Mouse (Mus musculus) midbrain, embryonic 10.5 days (tissue): ENCODE measurements around the gene Nme4. TPM values are rescaled to one million over a fixed set of nuclear protein-coding genes. Genes with fewer than 3 reads are reported as not detected.

Experiments
- DNase-seq: peaks from one replicate; pipeline ENCODE4 v3.0.0-alpha.2; 2017; ENCODE audit warnings: low spot score
- H3K27ac ChIP-seq: fragments of 300-500 bp; sonication (generic); replicated peaks from 2 replicates; pipeline ENCODE4 v1.5.1; 2016; ENCODE audit warnings: mild to moderate bottlenecking
- H3K27me3 ChIP-seq: fragments of 300-500 bp; sonication (generic); 2 replicates; pipeline ENCODE4 v1.6.1; 2016; ENCODE audit warnings: low read depth, mild to moderate bottlenecking; ENCODE audit not compliant: poor library complexity, severe bottlenecking
- H3K36me3 ChIP-seq: fragments of 300-500 bp; sonication (generic); 2 replicates; pipeline ENCODE4 v1.6.1; 2016; ENCODE audit warnings: mild to moderate bottlenecking, moderate library complexity
- H3K4me1 ChIP-seq: fragments of 300-500 bp; sonication (generic); 2 replicates; pipeline ENCODE4 v1.6.1; 2016
- H3K4me3 ChIP-seq: fragments of 300-500 bp; sonication (generic); 2 replicates; pipeline ENCODE4 v1.5.1; 2016; ENCODE audit warnings: mild to moderate bottlenecking, moderate library complexity
- H3K9me3 ChIP-seq: fragments of 300-500 bp; sonication (generic); replicated peaks from 2 replicates; pipeline ENCODE4 v1.6.1; 2016; ENCODE audit warnings: mild to moderate bottlenecking
- WGBS: fragments of 180-500 bp; shearing (Covaris S2); methylation state at CpG from one replicate; pipeline ENCODE4 v1.1.7; 2016; 5-methylcytosine and 5-hydroxymethylcytosine counted together
- polyA plus RNA-seq: library from polyadenylated mRNA; unstranded; fragments of >200 nt; fragmentation: Nextera tagmentation; extraction: Ambion mirVana; gene quantifications from 2 replicates; pipeline ENCODE4 v1.2.1, GENCODE M21; 2016

Gene Nme4
- polyA plus RNA-seq, 1 experiment from 2014 or later = 106 TPM

- H3K4me3 ChIP-seq = no peak overlapping the region
- H3K27ac ChIP-seq = no peak overlapping the region
- no peak for DNase-seq
- 94% methylated on average over 8 of the region's 8 CpGs for whole genome bisulfite sequencing
- peaks cover 43% of the 10 kb centered on the region for H3K36me3 ChIP-seq
- H3K9me3 ChIP-seq = no peaks in the 10 kb centered on the region
- H3K4me1 ChIP-seq = peaks cover 15% of the 10 kb centered on the region
- no peaks in the 10 kb centered on the region for H3K27me3 ChIP-seq
These were observed 47.3 kb downstream of the Nme4 start for GRCm38 (mm10) chr17:26048118-26048517.

DNA sequence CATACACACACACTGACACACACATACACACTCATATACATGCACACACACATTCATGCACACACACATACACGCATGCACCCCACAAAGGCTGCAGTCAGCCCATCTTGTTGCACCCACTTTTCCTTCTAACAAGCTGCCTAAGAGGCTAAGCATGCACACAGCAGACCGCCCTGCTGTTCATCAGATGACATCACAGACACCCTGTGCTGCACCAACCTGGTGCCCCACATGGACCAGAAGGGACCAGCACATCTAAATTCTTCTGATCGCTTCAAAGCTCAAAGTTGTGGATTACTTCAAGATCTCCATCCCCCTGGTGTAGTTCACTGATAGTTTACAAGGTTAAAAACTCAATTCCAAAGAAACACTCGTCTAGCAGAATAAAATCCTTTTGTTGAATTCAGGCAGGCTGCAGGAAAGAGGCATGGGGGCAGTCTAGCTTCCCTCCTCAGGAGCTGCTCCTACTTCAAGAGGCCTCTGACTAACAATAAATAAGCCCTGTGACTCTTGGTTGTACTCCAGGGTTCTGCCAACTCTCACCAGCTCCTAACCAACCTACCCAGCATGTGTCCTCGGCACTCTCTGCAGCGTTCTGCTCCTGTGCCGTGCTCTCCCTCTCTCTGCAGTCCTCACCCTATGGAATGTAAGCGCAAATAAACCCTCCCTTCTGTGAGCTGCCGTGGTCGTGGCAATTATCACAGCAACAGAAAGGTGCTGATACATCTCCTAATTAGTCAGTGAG lies 49.0 kb downstream of the Nme4 start:
- WGBS = 73% methylated on average over 10 of the region's 10 CpGs
- H3K36me3 ChIP-seq = peaks cover 28% of the 10 kb centered on the region
- DNase-seq = no peak

GRCm38 (mm10) chr17:26045285-26045684 lies 50.1 kb downstream of the Nme4 start:
- Histone ChIP-seq H3K4me1 (peaks cover 20% of the 10 kb centered on the region), H3K36me3 (peaks cover 18% of the 10 kb centered on the region), H3K27me3 (no peaks in the 10 kb centered on the region), H3K9me3 (no peaks in the 10 kb centered on the region), H3K27ac (no peak overlapping the region), H3K4me3 (no peak overlapping the region)
- no peak for DNase-seq
- whole genome bisulfite sequencing = 77% methylated on average over 4 of the region's 4 CpGs

More for the DNA sequence above, 49.0 kb downstream of the Nme4 start:
- no peaks in the 10 kb centered on the region for H3K9me3 ChIP-seq
- peaks cover 17% of the 10 kb centered on the region for H3K4me1 ChIP-seq
- no peak overlapping the region for H3K4me3 ChIP-seq
- no peak overlapping the region for H3K27ac ChIP-seq
- H3K27me3 ChIP-seq = no peaks in the 10 kb centered on the region

GRCm38 (mm10) chr17:26043249-26043636 lies 52.2 kb downstream of the Nme4 start:
- DNase-seq = no peak
- H3K4me3 ChIP-seq = no peak overlapping the region
- H3K36me3 ChIP-seq = peaks cover 7% of the 10 kb centered on the region; the same call in 1 of the 2 replicates
- no peaks in the 10 kb centered on the region for H3K9me3 ChIP-seq
- no peaks in the 10 kb centered on the region for H3K27me3 ChIP-seq
- 75% methylated on average over 5 of the region's 5 CpGs for WGBS
- peaks cover 20% of the 10 kb centered on the region for H3K4me1 ChIP-seq
- no peak overlapping the region for H3K27ac ChIP-seq

DNA sequence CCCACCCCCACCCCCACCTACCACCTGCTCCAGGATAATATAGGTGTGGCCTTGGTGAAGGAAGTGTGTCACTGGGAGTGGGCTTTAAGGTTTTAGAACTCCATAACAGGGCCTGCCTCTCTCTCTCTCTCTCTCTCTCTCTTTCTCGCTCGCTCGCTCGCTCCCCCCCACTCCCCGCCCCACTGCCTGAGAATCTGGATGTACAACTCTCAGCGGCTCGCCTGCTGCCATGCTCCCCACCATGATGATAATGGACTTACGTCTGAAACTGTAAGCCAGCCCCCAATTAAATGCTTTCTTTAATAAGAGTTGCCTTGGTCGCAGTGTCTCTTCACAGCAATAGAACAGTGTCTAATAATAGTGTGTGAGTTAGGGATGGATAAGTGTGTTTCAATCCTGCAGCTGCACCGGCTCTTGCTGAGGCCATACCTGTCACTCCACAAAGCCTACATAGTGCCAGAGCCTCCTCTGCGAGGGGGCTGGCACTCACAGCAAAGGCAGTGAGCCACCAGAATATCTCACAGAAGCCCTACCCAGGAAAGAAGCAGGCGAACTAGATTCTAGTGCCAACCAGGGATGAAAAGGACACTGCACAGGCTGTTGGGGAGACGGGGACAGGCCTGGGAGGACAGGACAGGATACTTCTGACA lies 52.7 kb downstream of the Nme4 start:
- no peaks in the 10 kb centered on the region for H3K9me3 ChIP-seq
- no peak for DNase-seq
- peaks cover 5% of the 10 kb centered on the region; the same call in 1 of the 2 replicates for H3K36me3 ChIP-seq
- H3K27ac ChIP-seq = no peak overlapping the region
- H3K27me3 ChIP-seq = no peaks in the 10 kb centered on the region
- no peak overlapping the region for H3K4me3 ChIP-seq
- H3K4me1 ChIP-seq = peaks cover 20% of the 10 kb centered on the region
- WGBS = 88% methylated on average over 13 of the region's 13 CpGs

Other genes starting within 250 kb of the Nme4 start
- 53.4 and 53.9 TPM in 2 replicates for gene Wdr90, start 234.1 kb downstream of the Nme4 start, polyA plus RNA-seq
- 9.9 and 17.1 TPM in 2 replicates for gene Mcrip2, start 226.8 kb downstream of the Nme4 start, polyA plus RNA-seq
- 74.3 and 80.4 TPM in 2 replicates for gene Mettl26, start 220.5 kb downstream of the Nme4 start, polyA plus RNA-seq
- gene Wfikkn1, start 214.7 kb downstream of the Nme4 start, polyA plus RNA-seq = 6.1 and 19.7 TPM in 2 replicates
- 29.8 and 33.6 TPM in 2 replicates for gene Rab40c, start 175.9 kb downstream of the Nme4 start, polyA plus RNA-seq
- gene Pigq, start 150.7 kb downstream of the Nme4 start, polyA plus RNA-seq = 64.8 and 67.8 TPM in 2 replicates
- 0.34 TPM in 1 of 2 replicates, not detected in the other for gene Nhlrc4, start 150.6 kb downstream of the Nme4 start, polyA plus RNA-seq
- 0.06 and 0.19 TPM in 2 replicates for gene A930017K11Rik, start 143.0 kb downstream of the Nme4 start, polyA plus RNA-seq
- gene Capn15, start 109.8 kb downstream of the Nme4 start, polyA plus RNA-seq = 27.6 and 29.5 TPM in 2 replicates
- 20.6 and 26.9 TPM in 2 replicates for gene Rab11fip3, start 26.0 kb downstream of the Nme4 start, polyA plus RNA-seq
- 27.8 and 28.2 TPM in 2 replicates for gene Decr2, start 5.3 kb downstream of the Nme4 start, polyA plus RNA-seq
- 1.6 and 2.0 TPM in 2 replicates for gene Tmem8, start 17.7 kb upstream of the Nme4 start, polyA plus RNA-seq
- 301 and 332 TPM in 2 replicates for gene Mrpl28, start 27.9 kb upstream of the Nme4 start, polyA plus RNA-seq
- gene Axin1, start 43.1 kb upstream of the Nme4 start, polyA plus RNA-seq = 9.9 and 10.0 TPM in 2 replicates
- gene Pdia2, start 103.5 kb upstream of the Nme4 start, polyA plus RNA-seq = 0.47 and 0.81 TPM in 2 replicates
- gene Rgs11, start 107.3 kb upstream of the Nme4 start, polyA plus RNA-seq = 0.67 and 0.72 TPM in 2 replicates
- gene Arhgdig, start 112.2 kb upstream of the Nme4 start, polyA plus RNA-seq = 5.5 and 5.8 TPM in 2 replicates
- 27.6 and 28.7 TPM in 2 replicates for gene Fam234a, start 148.6 kb upstream of the Nme4 start, polyA plus RNA-seq
- gene Luc7l, start 157.3 kb upstream of the Nme4 start, polyA plus RNA-seq = 130 and 131 TPM in 2 replicates